Mouse (Mus musculus) layer of hippocampus, postnatal 36 days (tissue): Measurements from ENCODE around the gene Arih2. TPM values are rescaled to one million over a fixed set of nuclear protein-coding genes. Genes with fewer than 3 reads are reported as not detected.
"Not testable (repeated sequence)": the region's sequence is repeated elsewhere in the genome, so short reads cannot be mapped to it uniquely, and the experiment has no call there.

Experiments used
- DNase-seq, 2 experiments: peaks; one replicate each; pipeline ENCODE4 v3.0.0; 2022
- total RNA-seq, 2 experiments: library from RNA; stranded (reverse); gene quantifications; 2 replicates each; pipeline ENCODE4 v1.2.3; 2021

Gene Arih2
- total RNA-seq, result 10 to 100 TPM; 50.7 to 54.2 TPM

DNA sequence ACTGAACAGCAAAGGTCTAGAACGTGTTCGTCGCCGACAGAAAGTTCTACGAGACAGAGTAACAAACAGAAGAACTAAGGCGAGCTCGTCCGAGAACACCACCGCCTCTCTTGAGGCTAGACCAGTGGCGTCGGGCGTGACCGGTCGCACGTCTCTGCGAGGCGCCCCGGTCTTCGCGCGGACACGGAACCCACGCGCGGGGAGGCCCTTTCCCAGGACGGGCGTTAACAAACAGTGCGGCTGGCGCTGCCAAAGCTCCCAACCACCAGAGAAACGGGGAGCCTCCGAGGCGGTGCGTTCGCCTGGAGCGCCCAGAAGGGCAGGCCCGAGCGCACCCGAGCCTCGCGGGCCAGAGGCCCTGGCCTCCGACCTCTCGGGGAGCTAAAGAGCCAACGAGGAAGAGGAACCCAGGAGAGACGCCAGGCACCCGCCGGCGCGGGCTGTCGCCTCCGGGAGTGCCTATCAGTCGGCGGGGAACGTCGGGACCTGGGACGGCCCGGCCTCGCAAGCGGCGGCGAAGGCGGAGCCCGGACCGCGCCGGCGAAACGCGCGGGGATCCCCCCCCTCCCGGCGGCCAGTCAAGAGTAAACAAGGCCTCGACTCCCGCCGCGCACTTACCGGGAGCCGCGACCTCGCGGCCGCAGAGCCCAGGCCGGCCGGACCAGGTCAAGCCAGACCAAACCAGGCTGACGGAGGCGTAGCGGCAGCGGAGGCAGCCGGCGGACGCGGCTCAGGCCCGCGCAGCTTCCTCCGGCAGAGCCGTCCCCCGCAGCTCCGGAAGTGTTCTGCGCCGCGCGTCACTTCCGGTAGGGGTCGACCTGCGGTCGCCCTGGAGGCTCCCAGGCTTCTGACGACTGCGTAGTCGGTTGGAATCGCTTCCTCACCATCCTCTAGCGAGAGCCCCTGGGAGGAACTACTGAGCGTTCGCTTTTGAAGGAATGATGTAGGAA lies at the start of gene Arih2:
Gene Arih2, minus strand, starts transcription at position 776 of the 950 bp plus-strand sequence.
- DNase-seq, result peak; percentile 91 to 92

DNA sequence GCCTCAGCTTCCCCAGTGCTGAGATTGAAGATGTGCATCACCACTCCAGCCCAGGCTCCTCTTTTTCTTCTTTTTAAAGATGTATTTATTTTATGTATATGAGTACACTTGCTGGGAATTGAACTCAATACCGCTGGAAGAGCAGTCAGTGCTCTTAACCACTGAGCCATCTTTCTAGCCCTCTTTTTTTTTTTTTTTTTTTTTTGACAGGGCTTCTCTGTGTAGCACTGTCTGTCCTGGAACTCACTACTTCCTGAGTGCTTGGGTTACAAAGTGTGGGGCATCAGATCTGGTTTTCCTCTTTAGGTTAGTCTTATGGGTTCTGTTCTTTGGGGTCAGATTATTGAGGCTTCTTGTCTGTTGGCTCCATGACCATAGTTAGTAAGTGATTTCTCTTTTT lies 45.3 kb upstream of the Arih2 start:
- no peak for DNase-seq

- DNase-seq, result no peak
These were observed 44.8 kb upstream of the Arih2 start for GRCm38 (mm10) chr9:108693946-108694345.

DNA sequence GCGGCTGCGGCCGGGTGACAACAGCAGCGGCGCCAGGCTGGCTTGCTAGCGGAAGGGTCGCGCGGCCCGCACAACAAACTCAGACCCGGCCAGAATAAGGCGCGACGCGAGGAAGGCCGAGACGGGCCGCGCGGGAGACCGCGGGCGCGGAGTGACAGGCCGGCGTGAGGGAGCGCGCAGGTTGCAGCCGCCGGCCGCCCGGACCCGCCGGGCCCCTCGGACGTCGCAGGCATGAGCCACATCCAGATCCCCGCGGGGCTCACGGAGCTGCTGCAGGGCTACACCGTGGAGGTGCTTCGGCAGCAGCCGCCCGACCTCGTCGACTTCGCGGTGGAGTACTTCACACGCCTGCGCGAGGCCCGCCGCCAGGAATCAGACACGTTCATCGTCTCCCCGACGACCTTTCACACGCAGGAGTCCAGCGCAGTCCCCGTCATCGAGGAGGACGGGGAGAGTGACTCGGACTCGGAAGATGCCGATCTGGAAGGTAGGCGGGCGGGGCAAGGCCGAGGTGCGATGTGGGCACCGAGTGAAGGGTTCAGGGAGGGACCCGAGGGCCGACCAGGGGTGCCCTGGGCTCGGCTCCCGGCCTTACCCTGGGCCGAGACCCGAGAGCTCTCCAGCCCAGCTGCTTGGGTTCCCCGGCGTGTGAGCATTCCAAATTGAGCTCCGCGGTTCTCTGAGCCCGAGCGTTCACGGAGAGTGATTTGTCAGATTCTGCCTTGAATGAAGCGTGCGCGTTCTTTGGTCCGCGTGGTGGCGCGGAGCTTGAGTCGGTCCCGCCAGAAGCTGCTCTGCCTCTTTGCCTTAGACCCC lies 43.2 kb upstream of the Arih2 start:
- DNase-seq, result peak; percentile 56 to 69

DNA sequence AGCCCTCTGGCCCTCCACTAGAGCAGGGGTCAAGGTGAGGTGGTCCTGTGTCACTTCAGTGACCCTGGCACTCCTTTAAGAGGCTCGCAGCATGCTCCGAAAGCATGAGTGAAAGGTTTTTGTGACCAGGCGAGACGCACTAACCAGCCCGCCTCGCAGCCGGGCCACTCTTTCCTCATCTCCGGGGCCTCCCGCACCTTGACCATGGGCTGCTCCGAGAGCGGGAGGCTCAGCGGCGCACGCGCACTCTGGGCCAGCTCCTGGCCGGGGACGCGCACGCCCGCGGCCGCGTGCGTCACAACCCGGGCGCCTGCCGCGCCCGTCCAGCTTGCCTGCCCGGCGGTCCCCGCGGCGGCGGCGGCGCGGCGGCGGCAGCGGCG lies 42.6 kb upstream of the Arih2 start:
- peak; percentile 85 to 87 for DNase-seq

- no peak for DNase-seq
These were observed 42.2 kb upstream of the Arih2 start for GRCm38 (mm10) chr9:108691371-108691770.

GRCm38 (mm10) chr9:108690914-108691313 lies 41.7 kb upstream of the Arih2 start:
- no peak for DNase-seq

- DNase-seq, result no peak
These were observed 40.8 kb upstream of the Arih2 start for GRCm38 (mm10) chr9:108689993-108690392.

DNA sequence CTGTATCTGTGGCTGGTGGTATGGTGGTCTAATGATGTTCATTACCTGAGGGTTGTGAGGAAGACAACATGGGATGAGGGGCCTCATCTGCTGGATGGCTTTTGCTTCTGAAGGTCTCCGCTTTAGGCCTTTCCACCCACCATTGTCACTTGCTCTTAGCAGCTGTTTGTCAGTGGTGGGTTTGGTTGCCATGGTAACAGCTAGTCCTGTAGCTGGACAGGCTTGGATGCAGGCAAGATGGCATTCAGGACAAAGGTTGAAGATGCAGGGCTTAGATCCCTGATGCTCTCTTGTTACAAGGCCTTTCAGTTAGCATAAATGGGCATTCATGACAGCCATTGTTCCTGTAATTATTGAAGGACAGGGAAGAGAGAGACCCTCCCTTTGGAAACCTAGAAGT lies 39.9 kb upstream of the Arih2 start, which contains the start of gene Prkar2a:
Gene Prkar2a, plus strand, starts transcription at position 209 of the 400 bp plus-strand sequence.
- no peak for DNase-seq

DNA sequence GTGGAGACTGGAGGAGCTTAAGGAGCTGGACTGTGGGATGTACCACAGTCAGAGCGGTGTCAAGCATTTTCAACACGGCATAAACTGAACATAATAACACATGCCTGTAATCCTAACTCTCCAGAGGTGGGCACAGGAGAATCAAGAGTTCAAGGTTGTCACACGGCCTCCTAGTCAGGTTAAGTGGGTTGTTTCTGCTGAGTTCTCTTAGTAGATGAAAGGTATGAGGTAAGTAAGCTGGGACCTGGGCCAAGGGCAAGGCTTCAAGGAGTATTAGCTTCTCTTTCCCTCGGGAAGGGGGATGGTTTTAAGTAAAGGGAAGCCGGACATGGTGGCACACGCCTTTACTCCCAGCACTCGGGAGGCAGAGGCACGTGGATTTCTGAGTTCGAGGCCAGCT lies 39.3 kb upstream of the Arih2 start:
- no peak for DNase-seq

DNA sequence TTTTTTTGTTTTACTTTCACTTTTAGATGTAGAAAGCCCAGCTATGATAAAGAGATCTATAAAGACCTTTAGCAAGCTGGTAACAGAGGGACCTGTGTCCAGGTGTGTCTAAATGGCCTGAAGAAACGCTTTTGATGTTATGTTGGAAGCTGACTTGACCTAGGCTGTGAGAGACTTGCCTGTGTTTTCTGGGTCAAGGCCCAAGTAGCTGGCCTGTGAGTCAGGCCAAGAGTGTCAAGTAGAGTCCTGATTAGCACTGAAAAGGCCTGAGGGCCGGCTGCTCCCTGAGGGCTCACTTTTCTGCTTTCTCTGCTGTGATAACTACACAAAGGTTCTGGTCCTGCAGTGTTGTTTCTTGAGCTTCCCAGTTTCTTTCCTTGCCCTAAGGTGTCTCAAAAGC lies 38.5 kb upstream of the Arih2 start:
- DNase-seq, result no peak

DNA sequence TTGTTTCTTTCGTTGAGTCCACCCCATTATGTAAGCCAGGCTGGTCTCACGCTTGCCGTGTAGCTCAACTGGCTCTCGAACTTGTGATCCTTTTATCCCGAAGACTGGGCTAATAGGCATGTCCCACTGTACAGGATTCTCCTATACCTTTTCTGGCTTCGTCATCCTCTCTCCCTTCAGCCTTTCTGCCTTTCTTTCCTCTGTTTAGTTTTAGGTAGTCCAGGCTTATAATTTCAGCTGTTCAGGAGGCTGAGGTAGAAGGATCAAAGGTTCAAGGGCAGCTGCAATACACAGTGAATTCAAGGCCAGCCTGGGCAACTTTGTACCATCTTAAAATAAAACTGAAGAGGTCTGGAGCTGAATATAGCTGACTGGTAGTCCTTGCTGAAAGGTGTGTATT lies 38.0 kb upstream of the Arih2 start:
- DNase-seq, result no peak

DNA sequence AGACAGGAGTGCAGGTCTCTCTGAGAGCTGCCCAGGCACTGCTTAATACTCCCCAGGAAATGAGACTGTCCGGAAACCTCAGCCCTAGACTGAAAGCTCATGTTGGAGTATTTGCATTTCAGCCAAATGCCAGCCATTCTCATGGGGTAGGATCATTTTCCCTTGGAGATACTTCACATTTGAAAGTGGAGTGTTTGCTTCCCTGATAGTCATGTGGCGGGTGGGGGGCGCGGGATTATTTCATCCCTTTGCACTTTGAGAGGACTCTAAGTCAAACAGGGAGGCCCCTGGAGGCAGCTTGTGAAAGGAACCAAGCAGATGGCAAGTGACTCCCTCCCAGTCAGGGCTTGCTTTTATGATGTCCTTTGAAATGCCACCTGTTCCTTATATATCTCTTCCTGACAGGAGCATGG lies 37.3 kb upstream of the Arih2 start:
- no peak for DNase-seq

- no peak for DNase-seq
These were observed 30.8 kb upstream of the Arih2 start for GRCm38 (mm10) chr9:108680026-108680425.

GRCm38 (mm10) chr9:108673151-108673550 lies 24.0 kb upstream of the Arih2 start:
- DNase-seq, result no peak

- DNase-seq, result no peak
These were observed 20.7 kb upstream of the Arih2 start for GRCm38 (mm10) chr9:108669875-108670274.

- DNase-seq, result no peak
These were observed 13.5 kb upstream of the Arih2 start for GRCm38 (mm10) chr9:108662660-108663059.

- DNase-seq, result peak; percentile 67 to 71
These were observed 12.8 kb upstream of the Arih2 start, which contains the start of gene Slc25a20 for GRCm38 (mm10) chr9:108661677-108662612. TSS of gene Slc25a20 (plus strand) at chr9:108662088.

- not testable (repeated sequence) for DNase-seq
These were observed 6.7 kb upstream of the Arih2 start for GRCm38 (mm10) chr9:108655865-108656264.

DNA sequence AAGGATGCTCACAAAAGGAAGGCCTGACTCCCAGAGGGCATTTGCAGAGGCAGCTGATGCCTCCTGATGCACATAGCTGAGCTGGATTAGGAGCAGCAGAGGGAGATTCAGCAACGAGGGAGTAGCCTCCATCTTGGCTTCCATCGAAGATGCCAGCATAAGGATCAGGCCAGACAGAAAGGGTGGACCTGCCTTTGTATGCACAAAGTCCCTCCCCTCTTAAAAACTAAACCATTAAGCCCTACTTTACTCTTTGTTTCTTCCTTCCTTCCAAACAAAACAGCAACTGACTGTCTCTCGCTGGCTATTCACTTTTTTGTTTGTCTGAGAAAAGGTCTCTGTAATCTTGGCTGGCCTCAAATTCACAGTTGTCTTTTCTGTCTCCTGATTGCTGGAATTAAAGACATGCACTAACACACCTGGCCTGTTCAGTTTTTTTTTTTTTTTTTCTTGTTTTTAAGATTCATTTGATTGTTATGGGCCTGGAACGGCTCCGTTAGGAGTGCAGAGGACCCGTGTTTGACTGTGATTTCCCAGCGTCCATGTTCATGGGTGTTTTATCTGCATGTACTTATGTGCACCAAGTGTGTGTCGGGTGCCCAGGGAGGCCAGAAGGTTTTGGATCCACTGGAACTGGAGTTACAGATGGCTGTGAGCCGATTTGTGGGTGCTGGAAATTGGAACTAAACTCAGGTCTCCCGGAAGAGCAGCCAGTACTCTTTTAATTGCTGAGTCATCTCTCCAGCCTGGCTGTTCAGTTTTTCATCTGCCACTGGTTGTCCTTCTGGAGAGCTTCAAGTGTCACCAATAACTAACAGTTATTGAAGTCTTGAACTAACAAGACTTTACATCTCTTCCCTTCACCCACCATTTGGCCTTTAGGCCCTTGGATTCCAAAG lies 5.6 kb upstream of the Arih2 start:
- DNase-seq, result peak; percentile 36 to 41
